Mouse (Mus musculus) intestine, embryonic 15.5 days (tissue): ENCODE results near the gene Ddb1. TPM values are rescaled to one million over a fixed set of nuclear protein-coding genes. Genes with fewer than 3 reads are reported as not detected.

Experiments used
- ATAC-seq: fragments of 200-750 bp; cut with Nextera tagmentation; 2 replicates; pipeline ENCODE4 v1.8.0; 2017; ENCODE audit warnings: moderate TSS enrichment, moderate library complexity
- H3K27ac ChIP-seq: fragments of 300-500 bp; sonication (generic); 2 replicates; pipeline ENCODE4 v1.5.1; 2015; ENCODE audit warnings: mild to moderate bottlenecking, inconsistent platforms
- H3K27me3 ChIP-seq: fragments of 300-500 bp; sonication (generic); replicated peaks from 2 replicates; pipeline ENCODE4 v1.6.1; 2015; ENCODE audit warnings: inconsistent platforms
- H3K36me3 ChIP-seq: fragments of 300-500 bp; sonication (generic); 2 replicates; pipeline ENCODE4 v1.6.1; 2015; ENCODE audit warnings: inconsistent platforms
- H3K4me1 ChIP-seq: fragments of 300-500 bp; sonication (generic); replicated peaks from 2 replicates; pipeline ENCODE4 v1.6.1; 2015; ENCODE audit warnings: inconsistent platforms
- H3K4me2 ChIP-seq: fragments of 300-500 bp; sonication (generic); replicated peaks from 2 replicates; pipeline ENCODE4 v1.6.1; 2015; ENCODE audit warnings: mild to moderate bottlenecking, inconsistent platforms
- H3K4me3 ChIP-seq: fragments of 300-500 bp; sonication (generic); replicated peaks from 2 replicates; pipeline ENCODE4 v1.5.1; 2015; ENCODE audit warnings: inconsistent platforms
- H3K9ac ChIP-seq: fragments of 300-500 bp; sonication (generic); 2 replicates; pipeline ENCODE4 v1.6.1; 2015; ENCODE audit warnings: inconsistent platforms
- H3K9me3 ChIP-seq: fragments of 300-500 bp; sonication (generic); 2 replicates; pipeline ENCODE4 v1.6.1; 2016; ENCODE audit warnings: inconsistent platforms
- WGBS: fragments of 180-500 bp; shearing (Covaris S2); methylation state at CpG from one replicate; pipeline ENCODE4 v1.1.7; 2015; 5-methylcytosine and 5-hydroxymethylcytosine counted together
- polyA plus RNA-seq: library from polyadenylated mRNA; unstranded; fragments of >200 nt; fragmentation: Nextera tagmentation; extraction: Ambion mirVana; gene quantifications from 2 replicates; pipeline ENCODE4 v1.2.1, GENCODE M21; 2015

Ddb1 gene
- polyA plus RNA-seq, 1 experiment from 2014 or later, result 278 TPM

GRCm38 (mm10) chr19:10671854-10672417, 66.8 kb downstream of the Ddb1 start:
- Histone ChIP-seq H3K4me2 (no peak overlapping the region), H3K9me3 (no peaks in the 10 kb centered on the region), H3K4me3 (no peak overlapping the region), H3K36me3 (no peaks in the 10 kb centered on the region), H3K4me1 (0 out of 2 replicates have a peak, but pooled peaks cover 5% of the 10 kb centered on the region), H3K27me3 (no peaks in the 10 kb centered on the region), H3K27ac (no peak overlapping the region), H3K9ac (no peak overlapping the region)
- ATAC-seq, result peak; percentile 75
- WGBS, result 46% methylated on average over 9 of the region's 9 CpGs

GRCm38 (mm10) chr19:10673275-10673674, 68.1 kb downstream of the Ddb1 start:
- no peak for ATAC-seq
- Histone ChIP-seq H3K9me3 (no peaks in the 10 kb centered on the region), H3K4me2 (no peak overlapping the region), H3K36me3 (no peaks in the 10 kb centered on the region), H3K4me3 (no peak overlapping the region), H3K4me1 (0 out of 2 replicates have a peak, but pooled peaks cover 5% of the 10 kb centered on the region), H3K27me3 (no peaks in the 10 kb centered on the region), H3K9ac (no peak overlapping the region), H3K27ac (no peak overlapping the region)
- 44% methylated on average over 1 of the region's 1 CpGs for WGBS

GRCm38 (mm10) chr19:10676656-10677055, 71.5 kb downstream of the Ddb1 start:
- Histone ChIP-seq H3K4me3 (no peak overlapping the region), H3K4me2 (no peak overlapping the region)

GRCm38 (mm10) chr19:10677915-10678771, 73.0 kb downstream of the Ddb1 start, which contains the start of gene Pga5:
Gene Pga5 (minus strand): TSS chr19:10678071.
- no peak within 1 kb of the TSS for H3K4me3 ChIP-seq
- no peaks in the 10 kb centered on the region for H3K9me3 ChIP-seq
- H3K4me1 ChIP-seq, result no peaks in the 10 kb centered on the region
- no peaks in the 10 kb centered on the region for H3K27me3 ChIP-seq
- H3K4me2 ChIP-seq, result no peak within 1 kb of the TSS
- H3K36me3 ChIP-seq, result no peaks in the 10 kb centered on the region
- ATAC-seq, result peak; percentile 65
- H3K9ac ChIP-seq, result no peak within 1 kb of the TSS
- WGBS, result 32% methylated on average over 6 of the region's 6 CpGs
- H3K27ac ChIP-seq, result no peak within 1 kb of the TSS

More at GRCm38 (mm10) chr19:10676656-10677055, 71.5 kb downstream of the Ddb1 start:
- 83% methylated on average over 16 of the region's 16 CpGs for WGBS
- Histone ChIP-seq H3K4me1 (0 out of 2 replicates have a peak, but pooled peaks cover 4% of the 10 kb centered on the region), H3K36me3 (no peaks in the 10 kb centered on the region), H3K9me3 (no peaks in the 10 kb centered on the region), H3K9ac (no peak overlapping the region), H3K27ac (no peak overlapping the region), H3K27me3 (no peaks in the 10 kb centered on the region)
- ATAC-seq, result no peak

- no peaks in the 10 kb centered on the region for H3K9me3 ChIP-seq
Measured at GRCm38 (mm10) chr19:10678772-10679067, 73.6 kb downstream of the Ddb1 start.

More at GRCm38 (mm10) chr19:10678772-10679067, 73.6 kb downstream of the Ddb1 start:
- Histone ChIP-seq H3K4me1 (no peaks in the 10 kb centered on the region), H3K36me3 (no peaks in the 10 kb centered on the region), H3K27me3 (no peaks in the 10 kb centered on the region), H3K9ac (no peak overlapping the region), H3K4me2 (no peak overlapping the region), H3K4me3 (no peak overlapping the region), H3K27ac (no peak overlapping the region)
- WGBS, result 55% methylated on average over 1 of the region's 1 CpGs
- ATAC-seq, result no peak

Other genes starting within 250 kb of the Ddb1 start
- 1.7 and 3.1 TPM in 2 replicates for gene Syt7, start 216.2 kb upstream of the Ddb1 start, polyA plus RNA-seq
- 0.56 and 0.62 TPM in 2 replicates for gene Lrrc10b, start 147.9 kb upstream of the Ddb1 start, polyA plus RNA-seq
- 0.68 and 1.4 TPM in 2 replicates for gene Ppp1r32, start 122.4 kb upstream of the Ddb1 start, polyA plus RNA-seq
- gene Cpsf7, start 80.1 kb upstream of the Ddb1 start, polyA plus RNA-seq, result 30.8 and 36.3 TPM in 2 replicates
- 57.2 and 58.3 TPM in 2 replicates for gene Sdhaf2, start 79.2 kb upstream of the Ddb1 start, polyA plus RNA-seq
- gene Tmem216, start 49.1 kb upstream of the Ddb1 start, polyA plus RNA-seq, result 34.5 and 34.9 TPM in 2 replicates
- gene Cyb561a3, start 28.2 kb upstream of the Ddb1 start, polyA plus RNA-seq, result 17.0 and 19.2 TPM in 2 replicates
- gene Tmem138, start 28.0 kb upstream of the Ddb1 start, polyA plus RNA-seq, result 26.8 and 28.5 TPM in 2 replicates
- gene Tkfc, start 327 bp downstream of the Ddb1 start, polyA plus RNA-seq, result 36.3 and 45.5 TPM in 2 replicates
- 3.4 and 4.8 TPM in 2 replicates for gene Vwce, start 28.9 kb downstream of the Ddb1 start, polyA plus RNA-seq
- gene Pga5, start 72.7 kb downstream of the Ddb1 start, polyA plus RNA-seq, result 0.39 and 0.61 TPM in 2 replicates
- gene Vps37c, start 83.4 kb downstream of the Ddb1 start, polyA plus RNA-seq, result 28.1 and 28.7 TPM in 2 replicates
- gene Cd5, start 133.7 kb downstream of the Ddb1 start, polyA plus RNA-seq, result 0.10 and 0.13 TPM in 2 replicates
- gene Cd6, start 224.7 kb downstream of the Ddb1 start, polyA plus RNA-seq, result 0.19 and 0.57 TPM in 2 replicates
- gene Slc15a3, start 234.4 kb downstream of the Ddb1 start, polyA plus RNA-seq, result 0.30 and 0.65 TPM in 2 replicates